Mouse (Mus musculus): ENCODE measurements around the gene Crtac1.

The Crtac1 gene

GRCm38 (mm10) chr19:42290954-42291661 is 140.5 kb downstream of the Crtac1 start:
- in situ Hi-C loops (cut with MboI; ENCODE audit: low sequenced_read_pairs), result no loop called here

- in situ Hi-C loops (cut with MboI; ENCODE audit: low sequenced_read_pairs), result no loop called here
Measured at GRCm38 (mm10) chr19:42288361-42288760, 143.2 kb downstream of the Crtac1 start.

GRCm38 (mm10) chr19:42284178-42284577 is 147.4 kb downstream of the Crtac1 start:
- in situ Hi-C loops (cut with MboI; ENCODE audit: low sequenced_read_pairs), result no loop called here

GRCm38 (mm10) chr19:42279611-42280010 is 152.0 kb downstream of the Crtac1 start:
- in situ Hi-C loops (cut with MboI; ENCODE audit: low sequenced_read_pairs), result no loop called here

- in situ Hi-C loops (cut with MboI; ENCODE audit: low sequenced_read_pairs), result no loop called here
Measured at GRCm38 (mm10) chr19:42278461-42278860, 153.1 kb downstream of the Crtac1 start.

- in situ Hi-C loops (cut with MboI; ENCODE audit: low sequenced_read_pairs), result no loop called here
Measured at GRCm38 (mm10) chr19:42277288-42277687, 154.3 kb downstream of the Crtac1 start.

- in situ Hi-C loops (cut with MboI; ENCODE audit: low sequenced_read_pairs), result no loop called here
Measured at GRCm38 (mm10) chr19:42272003-42272963, 159.3 kb downstream of the Crtac1 start.

- in situ Hi-C loops (cut with MboI; ENCODE audit: low sequenced_read_pairs), result no loop called here
Measured at GRCm38 (mm10) chr19:42271182-42271581, 160.4 kb downstream of the Crtac1 start.

- in situ Hi-C loops (cut with MboI; ENCODE audit: low sequenced_read_pairs), result no loop called here
Measured at GRCm38 (mm10) chr19:42270119-42270518, 161.5 kb downstream of the Crtac1 start.

GRCm38 (mm10) chr19:42268337-42268736 is 163.2 kb downstream of the Crtac1 start:
- in situ Hi-C loops (cut with MboI; ENCODE audit: low sequenced_read_pairs), result no loop called here

GRCm38 (mm10) chr19:42263524-42263923 is 168.1 kb downstream of the Crtac1 start:
- in situ Hi-C loops (cut with MboI; ENCODE audit: low sequenced_read_pairs), result no loop called here

GRCm38 (mm10) chr19:42260486-42260885 is 171.1 kb downstream of the Crtac1 start:
- in situ Hi-C loops (cut with MboI; ENCODE audit: low sequenced_read_pairs), result no loop called here

- in situ Hi-C loops (cut with MboI; ENCODE audit: low sequenced_read_pairs), result no loop called here
Measured at GRCm38 (mm10) chr19:42258596-42258995, 173.0 kb downstream of the Crtac1 start.

GRCm38 (mm10) chr19:42258031-42258430 is 173.6 kb downstream of the Crtac1 start:
- in situ Hi-C loops (cut with MboI; ENCODE audit: low sequenced_read_pairs), result no loop called here

GRCm38 (mm10) chr19:42257241-42257635 is 174.3 kb downstream of the Crtac1 start:
- in situ Hi-C loops (cut with MboI; ENCODE audit: low sequenced_read_pairs), result no loop called here

- in situ Hi-C loops (cut with MboI; ENCODE audit: low sequenced_read_pairs), result no loop called here
Measured at GRCm38 (mm10) chr19:42256611-42257240, 174.9 kb downstream of the Crtac1 start.

GRCm38 (mm10) chr19:42255784-42256610 is 175.6 kb downstream of the Crtac1 start:
- in situ Hi-C loops (cut with MboI; ENCODE audit: low sequenced_read_pairs), result no loop called here

GRCm38 (mm10) chr19:42255438-42255783 is 176.2 kb downstream of the Crtac1 start:
- in situ Hi-C loops (cut with MboI; ENCODE audit: low sequenced_read_pairs), result no loop called here

- in situ Hi-C loops (cut with MboI; ENCODE audit: low sequenced_read_pairs), result no loop called here
Measured at GRCm38 (mm10) chr19:42249976-42250914, 181.3 kb downstream of the Crtac1 start.

- in situ Hi-C loops (cut with MboI; ENCODE audit: low sequenced_read_pairs), result no loop called here
Measured at GRCm38 (mm10) chr19:42247519-42247918, 184.1 kb downstream of the Crtac1 start, which contains the start of gene Golga7b. Gene Golga7b, plus strand, starts transcription at chr19:42247574.

Data from CH12F3 (cell line).